Mouse (Mus musculus) T-helper 2 cell (primary cell): Measurements from ENCODE around the gene Alms1.
"Not testable (repeated sequence)": the region's sequence is repeated elsewhere in the genome, so short reads cannot be mapped to it uniquely, and the experiment has no call there.

Experiments used
- in situ Hi-C: fragments of 300-600 bp; cut with MboI, MseI; formaldehyde crosslinking; loops from one replicate; pipeline ENCODE4 v1.15.1; 2025; ENCODE audit warnings: high pct_unique_total_duplicates

The Alms1 gene

DNA sequence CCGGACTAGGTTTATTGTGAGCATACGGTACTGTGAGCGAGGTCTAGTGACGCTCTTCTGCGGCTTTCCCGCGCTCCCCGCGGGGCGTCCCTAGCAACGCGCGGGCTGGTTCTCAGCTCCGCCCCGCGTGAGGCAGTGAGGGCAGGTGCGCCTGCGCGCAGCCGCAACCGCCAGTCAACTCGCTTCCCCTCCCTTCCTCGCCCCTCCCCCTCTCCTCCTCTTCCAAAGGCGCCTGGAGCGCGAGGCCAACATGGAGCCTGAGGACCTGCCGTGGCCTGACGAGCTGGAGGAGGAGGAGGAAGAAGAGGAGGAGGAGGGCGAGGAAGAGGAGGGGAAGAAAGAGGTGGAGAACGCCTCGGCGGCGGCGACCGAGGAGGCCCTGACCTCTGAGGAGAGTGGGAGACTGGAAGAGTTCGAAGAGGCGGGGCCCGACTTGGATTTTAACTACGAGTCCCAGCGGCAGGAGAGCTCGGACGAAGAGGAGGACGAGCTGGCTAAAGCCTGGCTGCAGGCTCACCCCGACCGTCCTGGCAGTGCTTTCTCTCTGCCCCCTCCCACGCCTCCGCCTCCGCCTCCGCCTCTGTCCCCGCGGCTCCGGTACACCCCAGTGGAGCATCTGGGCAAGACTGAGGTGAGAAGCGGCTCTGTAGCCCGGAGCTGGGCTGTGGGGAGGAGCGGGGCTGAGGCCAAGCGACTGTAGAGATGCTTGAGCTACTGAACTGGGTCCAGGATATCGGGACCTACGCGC lies at the start of gene Alms1:
TSS of gene Alms1 (plus strand) at position 136 of the 748 bp plus-strand sequence.
- in situ Hi-C loops: no loop called here

DNA sequence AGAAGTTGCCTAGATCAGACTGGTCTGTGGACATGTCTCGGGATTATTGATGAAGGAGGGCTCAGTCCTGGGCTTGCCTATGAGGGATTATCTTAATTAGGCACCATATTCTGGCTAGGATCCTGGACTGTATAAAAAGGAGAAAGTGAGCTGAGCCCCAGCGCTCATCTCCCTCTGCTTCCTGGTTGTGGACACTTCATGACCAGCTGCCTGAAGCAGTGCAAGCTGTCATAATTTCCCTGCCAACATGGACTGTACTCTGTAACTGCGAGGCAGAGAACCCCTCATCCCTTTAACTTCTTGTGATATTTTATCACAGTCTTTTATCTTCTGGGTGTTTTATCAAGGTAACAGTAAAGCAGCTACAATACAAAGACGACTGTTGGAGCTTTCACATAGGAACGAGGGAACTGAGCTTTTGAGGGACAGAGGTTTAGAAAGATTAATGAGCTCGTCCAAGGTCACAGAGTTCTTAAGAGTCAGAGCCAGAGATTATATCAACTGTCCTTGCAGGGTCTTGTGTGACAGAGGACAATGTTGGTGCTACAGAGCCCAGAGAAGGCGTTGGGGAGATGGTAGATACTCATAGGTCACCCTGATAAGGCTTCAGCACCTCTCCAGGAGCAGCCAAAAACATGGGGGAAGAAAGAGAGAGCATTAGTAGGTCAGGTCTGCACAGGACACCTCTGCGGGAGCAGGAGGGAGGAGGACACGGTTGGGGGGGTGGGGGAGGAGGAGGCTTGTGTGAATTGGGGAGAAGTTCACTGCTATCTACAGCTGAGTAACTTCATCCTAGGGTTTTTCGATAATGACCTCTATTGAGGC lies 43.8 kb upstream of the Alms1 start:
- in situ Hi-C loops: no loop called here

DNA sequence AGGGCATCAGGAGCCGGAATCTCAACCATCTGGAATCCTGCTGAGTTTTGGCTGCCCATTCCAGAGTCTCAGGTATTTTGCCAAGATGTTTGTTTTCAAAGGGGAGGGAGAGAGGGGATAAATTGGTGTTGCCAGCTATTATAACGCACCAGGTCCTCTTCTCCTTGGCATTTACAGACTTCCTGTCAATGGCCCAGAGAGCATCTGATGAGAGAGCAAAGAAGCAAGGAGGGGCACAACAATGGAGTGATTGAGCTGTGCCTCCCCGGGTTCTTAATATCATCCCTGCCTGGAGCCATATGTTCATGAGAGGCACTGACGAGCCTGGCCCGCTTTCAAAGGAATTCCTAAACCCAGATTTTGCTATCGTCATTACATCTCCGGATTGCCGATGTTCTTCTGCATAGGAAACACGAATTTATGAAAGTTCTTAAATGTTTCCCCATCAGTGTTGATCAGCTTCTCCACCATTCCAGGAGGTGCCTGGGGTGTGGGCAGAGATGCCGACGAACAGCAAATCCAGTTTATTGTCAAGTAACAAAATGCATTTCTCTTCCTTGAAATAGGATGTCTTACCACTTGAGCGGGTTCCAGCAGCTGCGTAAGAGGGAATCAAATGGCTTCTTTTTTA lies 43.0 kb upstream of the Alms1 start:
- in situ Hi-C loops: no loop called here

DNA sequence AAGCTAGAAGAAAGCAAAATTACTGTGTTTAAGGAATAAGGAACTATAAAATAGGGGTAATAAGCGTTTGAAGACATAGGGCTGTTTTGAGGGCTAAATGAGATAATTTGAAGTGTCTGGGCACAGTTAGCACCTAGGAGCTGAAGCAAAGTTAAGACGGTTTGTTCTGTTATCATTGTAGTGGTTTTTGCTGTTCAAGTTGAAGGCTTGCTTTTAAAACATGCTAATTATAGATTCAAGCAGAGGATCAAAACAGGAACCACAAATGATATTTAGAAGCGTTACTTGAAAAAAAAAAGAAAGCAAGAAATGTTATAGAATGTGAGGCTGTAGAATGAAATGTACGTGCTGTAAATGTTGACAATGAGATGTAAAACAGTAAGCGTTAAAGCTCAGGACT lies 39.7 kb upstream of the Alms1 start:
- in situ Hi-C loops: no loop called here

DNA sequence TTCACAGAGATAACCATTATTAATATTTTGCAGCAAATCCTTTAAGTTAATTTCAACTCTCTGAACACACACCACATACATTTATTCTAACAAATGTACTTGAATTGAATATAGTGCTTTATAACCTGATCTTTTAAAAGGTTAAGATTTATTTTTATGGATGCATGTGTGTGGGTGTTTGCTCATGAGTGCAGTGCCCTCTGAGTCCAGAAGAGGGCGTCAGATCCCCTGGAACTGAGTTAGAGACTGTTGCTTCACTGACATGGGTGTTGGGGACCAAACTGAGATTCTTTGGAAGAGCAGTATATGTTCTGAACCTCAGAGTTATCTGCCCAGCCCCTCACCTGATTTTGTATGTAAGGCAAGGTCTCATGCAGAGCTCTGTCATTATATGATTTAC lies 25.0 kb upstream of the Alms1 start:
- in situ Hi-C loops: no loop called here

DNA sequence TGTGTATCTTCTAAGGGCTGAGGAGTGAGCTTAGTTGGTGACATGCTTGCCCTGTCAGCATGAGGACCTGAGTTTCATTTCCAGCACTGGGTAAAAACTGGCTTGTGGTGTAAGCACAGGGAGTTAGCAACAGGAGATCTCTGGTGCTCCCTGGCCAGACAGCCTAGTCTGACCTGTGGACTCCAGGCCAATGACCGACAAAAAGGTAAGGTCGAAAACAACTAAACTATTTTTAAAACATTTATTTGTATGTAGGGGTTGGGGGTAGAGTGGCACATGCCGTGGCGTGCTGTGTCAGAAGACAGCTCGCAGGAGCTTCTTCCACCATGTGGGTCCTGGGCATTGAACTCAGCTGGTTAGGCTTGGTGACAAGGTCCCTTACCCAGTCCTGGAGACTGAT lies 14.5 kb upstream of the Alms1 start:
- in situ Hi-C loops: no loop called here

DNA sequence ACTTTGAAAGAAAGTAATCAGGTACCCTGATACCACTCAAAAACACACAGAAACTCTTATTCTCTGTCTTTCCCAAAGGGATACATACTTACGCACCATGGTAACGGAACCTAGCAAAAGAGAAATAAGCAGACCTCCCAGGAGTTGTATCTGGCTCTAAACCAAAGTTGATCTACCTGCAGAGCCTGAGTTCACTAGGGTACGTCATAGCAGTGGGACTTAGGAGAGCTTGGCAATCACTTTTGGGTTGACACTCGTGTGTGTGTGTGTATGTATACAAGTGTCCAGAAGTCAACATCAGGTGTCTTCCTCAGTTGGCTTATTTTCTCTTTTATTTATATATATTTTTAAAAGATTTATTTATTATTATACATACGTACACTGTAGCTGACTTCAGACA lies 5.6 kb upstream of the Alms1 start:
- in situ Hi-C loops: no loop called here

DNA sequence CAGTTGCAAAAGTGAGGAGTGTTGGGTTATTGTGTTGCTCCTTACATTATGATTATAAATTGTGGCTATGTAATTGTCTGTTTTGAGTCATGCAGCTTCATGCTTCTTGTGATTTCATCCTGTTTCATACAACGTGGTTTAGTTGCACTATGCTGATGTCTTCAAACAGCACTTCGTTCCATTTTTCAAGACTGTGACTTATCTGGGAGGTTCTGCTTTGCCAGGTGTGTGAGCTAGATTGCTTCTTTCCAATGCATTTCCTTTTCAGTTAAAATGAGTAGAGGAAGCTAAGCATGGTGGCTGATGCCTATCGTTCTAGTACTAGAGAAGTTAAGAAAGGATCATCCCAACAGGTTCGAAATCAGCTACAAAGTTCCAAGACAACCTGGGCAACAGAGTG lies 2.7 kb upstream of the Alms1 start:
- in situ Hi-C loops: no loop called here

DNA sequence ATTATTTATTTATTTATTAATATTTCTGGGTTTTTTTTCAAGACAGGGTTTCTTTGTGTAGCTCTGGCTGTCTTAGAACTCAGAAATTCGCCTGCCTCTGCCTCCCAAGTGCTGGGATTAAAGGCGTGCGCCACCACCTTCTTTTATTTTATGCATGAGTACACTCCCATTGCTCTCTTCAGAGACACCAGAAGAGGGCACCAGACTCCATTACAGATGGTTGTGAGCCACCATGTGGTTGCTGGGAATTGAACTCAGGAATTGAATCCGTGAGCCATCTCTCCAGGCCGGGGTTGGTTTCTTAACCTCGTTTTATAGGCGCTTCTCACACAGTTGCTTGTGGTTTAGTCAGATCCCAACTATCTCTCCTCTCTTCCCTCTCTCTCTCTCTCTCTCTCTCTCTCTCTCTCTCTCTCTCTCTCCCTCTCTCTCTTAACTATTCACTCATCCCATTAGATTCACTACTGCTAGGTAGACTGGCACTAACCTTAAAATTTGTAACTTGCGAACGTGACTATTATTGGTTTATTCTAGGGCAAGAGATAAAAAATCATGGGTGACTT lies 445 bp upstream of the Alms1 start:
- in situ Hi-C loops: no loop called here

DNA sequence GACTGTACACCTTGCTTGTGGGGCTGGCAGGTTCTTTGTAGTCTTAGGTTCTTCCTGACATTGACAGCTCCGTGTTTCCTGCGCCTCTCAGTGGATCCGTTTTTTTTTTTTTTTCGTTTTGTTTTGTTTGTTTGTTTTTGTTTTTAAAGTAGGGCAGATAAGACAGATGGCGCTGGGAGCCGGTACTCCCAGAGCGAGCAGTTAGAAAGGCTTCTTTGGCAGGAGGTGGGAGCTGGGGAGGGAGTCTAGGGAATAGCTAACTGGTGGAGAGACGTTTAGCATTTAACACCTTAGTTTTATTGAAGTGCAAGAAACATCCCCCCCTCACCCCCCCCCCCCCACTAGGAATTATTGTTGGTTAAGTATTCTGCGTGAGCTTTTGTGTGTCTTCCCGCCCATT lies 833 bp downstream of the Alms1 start:
- in situ Hi-C loops: no loop called here

DNA sequence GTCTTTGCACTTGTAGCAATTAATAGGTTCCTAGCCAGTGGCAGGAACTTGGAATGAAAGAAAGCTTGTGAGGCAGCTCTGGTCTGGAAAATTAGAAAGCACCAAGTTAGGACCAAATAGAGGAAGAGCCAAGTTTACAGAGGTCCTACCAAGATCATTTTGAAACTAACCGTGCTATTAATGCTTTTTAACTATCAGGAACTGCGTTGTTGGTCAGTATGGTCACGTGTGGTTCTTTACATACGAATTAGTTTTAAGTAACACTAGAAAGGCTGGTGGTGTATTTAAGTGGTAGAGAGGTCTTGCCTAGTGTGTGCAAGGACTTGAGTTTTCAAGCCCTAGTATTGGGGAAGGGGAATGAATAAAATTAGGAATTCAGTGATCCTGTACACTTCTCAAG lies 1.2 kb downstream of the Alms1 start:
- in situ Hi-C loops: no loop called here

DNA sequence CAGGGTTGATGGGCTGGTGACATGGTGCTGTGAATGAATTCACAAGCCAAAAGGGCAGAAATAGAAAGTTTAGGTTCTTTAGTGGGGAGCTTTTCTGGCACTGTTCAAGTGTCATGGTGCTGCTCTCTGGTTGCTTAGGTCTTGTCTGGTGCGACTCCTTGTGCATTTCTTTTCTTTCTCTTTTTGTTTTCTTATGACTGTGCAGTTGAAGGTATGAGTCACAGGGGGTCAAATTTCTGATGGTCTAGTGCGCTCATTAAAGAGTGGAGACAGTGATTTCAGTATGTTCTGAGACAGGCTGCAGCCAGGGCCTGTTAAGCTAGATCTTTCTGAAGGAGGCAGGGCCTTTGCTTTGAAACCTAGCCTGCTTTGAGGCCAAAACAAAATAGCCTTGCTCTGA lies 2.8 kb downstream of the Alms1 start:
- in situ Hi-C loops: no loop called here

DNA sequence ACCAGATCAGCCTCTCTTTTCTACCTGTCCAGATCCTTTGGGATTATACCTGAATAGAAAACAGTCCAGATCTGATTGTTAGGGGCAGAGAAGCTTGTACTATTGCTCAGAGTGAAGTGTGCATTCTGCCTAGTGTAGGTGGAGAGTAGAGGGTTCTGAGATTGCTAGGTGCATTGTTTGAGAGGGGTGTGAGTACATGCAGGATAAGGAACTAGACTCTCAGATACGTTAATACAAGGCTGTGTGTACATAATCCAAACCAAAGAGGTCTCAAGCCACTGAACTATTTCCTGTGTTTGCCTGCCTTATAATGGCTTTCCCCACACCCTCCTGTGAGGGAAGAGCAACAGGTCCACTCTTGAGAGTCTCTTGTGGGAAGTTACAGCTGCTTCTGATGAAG lies 12.0 kb downstream of the Alms1 start:
- in situ Hi-C loops: no loop called here

DNA sequence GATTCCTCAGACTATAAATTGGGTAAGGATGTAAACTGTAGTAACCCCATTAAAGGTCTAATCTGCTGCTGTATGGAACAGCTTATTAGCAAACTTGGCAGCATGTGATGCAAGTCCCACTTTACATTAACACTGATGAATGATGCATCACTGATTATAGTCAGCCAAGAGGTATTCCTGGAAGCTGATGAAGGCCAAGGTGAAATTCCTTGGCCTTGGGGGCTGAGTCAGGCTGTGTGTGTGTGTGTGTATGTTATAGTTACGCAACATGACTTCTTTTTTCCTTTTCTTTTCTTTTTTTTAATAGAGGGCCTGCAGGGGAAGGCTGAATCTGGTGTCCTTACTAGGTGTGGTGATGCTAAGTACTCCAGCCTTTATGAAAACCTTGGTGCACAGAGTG lies 23.2 kb downstream of the Alms1 start:
- in situ Hi-C loops: no loop called here

DNA sequence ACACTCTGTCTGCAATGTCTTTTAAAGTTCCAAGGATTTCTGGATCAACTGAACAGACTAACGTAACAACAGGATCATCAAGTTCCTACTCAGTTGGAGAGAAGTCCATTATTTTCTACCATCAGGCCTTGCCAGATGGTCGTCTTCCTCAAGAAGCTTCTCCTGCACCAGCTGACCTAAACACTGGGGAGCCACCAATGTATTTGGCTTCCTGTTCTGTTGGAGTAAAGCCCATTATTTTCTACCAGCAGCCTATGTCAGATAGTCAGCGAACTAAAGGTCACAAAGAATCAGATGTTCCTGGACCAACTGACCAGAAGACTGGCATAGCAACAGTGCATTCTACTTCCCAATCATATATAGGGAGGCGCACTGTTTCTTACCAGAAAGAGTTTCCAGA lies 33.5 kb downstream of the Alms1 start:
- in situ Hi-C loops: no loop called here

DNA sequence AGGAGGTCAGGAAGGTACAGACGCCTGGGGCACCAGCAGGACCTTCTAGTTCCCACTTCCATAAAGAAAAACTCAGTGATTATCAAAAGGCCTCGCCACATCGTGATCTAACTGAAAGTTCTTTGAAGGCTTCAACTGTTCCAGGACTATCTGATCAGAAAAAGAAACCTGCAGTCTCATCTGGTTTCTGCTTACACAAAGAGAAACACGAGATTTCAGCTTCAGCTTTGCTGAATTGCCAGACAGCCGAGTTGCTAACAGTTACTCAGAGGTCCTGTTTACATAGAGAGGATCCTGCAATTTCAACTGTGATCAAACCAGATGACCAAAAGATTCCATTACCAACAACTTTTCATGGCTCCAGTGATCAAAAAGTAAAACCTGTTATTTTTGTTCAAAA lies 34.3 kb downstream of the Alms1 start:
- in situ Hi-C loops: no loop called here

DNA sequence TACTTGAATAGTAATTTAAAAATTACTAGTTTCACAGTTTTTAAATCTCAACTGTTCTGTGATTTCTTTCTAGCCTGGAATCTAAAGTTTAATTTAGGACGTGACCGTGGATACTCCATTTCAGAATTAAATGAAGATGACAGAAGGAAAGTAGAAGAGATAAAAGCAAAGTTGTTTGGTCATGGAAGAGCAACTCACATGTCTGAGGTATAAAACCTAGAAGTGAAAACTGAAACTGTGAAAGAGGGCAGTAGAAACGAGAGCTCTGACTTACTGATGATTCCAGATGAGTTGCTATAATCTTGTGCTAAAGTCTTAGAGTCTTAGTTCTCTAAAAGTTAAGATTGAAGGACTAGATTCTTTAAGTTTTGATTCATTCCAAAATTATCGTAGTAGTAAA lies 37.2 kb downstream of the Alms1 start:
- in situ Hi-C loops: no loop called here

DNA sequence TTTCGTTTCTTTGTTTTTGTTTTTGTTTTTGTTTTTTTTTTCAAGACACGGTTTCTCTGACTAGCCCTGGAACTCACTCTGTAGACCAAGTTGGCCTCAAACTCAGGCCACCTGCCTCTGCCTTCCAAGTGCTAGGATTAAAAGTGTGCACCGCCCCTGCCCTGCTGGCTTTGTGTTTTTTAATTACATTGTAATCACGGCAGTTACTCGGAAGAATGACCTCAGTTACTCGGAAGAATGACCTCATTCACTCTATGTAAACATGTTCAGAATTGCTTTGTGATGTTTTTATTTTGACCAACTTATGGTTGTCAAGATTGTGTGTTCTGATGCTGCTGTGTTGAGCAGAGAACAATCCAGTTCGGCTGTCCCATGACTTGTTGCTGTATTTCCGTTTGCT lies 45.8 kb downstream of the Alms1 start:
- in situ Hi-C loops: no loop called here

DNA sequence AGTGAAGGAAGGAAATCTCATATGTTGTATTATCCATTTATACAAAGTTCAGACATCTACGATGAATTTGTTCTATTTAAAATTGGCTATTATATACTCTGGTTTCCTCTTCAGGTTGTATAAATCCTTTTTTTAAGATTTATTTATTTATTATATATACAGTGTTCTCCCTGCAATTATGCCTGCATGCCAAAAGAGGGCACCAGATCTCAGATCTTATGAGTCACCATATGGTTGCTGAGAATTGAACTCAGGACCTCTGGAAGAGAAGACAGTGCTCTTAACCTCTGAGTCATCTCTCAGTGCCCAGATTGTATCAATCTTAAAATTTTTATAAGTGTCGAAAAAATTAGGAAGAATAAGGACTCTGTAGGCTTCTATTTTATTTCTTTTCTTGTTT lies 65.9 kb downstream of the Alms1 start:
- in situ Hi-C loops: no loop called here

DNA sequence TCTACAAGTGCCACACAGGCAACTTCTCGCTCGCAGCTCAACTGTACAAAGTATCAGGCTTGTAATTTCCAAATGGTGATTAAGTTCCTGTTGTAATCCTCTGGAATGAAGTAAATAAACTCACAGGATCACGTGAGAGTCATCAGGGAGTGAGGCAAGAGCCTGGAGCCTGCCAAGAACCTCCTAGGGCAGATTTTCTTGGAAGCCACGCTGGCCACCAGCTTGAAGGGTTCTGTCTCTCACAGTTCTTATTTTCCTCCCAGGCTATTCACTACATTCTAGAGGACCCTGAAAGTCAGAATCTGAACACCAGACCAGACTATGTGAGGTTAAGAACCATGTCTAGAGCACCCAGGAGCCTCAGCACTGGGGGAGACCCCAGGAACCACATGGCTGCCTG lies 114.6 kb downstream of the Alms1 start:
- in situ Hi-C loops: loop anchor here (5.0 kb wide), 2 partner anchors 55 to 100 kb away; no protein-coding TSS in a partner anchor

DNA sequence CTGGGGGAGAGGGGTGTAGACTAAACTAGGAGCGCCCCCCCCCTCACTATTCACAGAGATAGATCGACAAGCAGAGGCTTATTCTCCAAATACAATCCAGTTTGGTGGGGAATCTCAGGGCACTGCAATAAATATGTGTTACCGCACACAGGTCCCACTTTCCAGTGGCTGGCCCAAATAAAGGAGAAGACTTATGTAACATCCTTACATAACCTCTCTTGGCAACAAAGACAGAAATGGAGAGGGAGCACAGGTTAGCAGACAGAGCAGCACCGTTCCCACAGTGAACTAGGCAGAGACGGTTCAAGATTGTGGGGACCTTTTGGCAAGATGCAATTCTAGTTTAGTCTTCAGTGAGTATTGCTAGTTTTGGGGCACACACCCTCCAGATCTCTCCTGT lies 121.9 kb downstream of the Alms1 start:
- in situ Hi-C loops: not testable (repeated sequence)

DNA sequence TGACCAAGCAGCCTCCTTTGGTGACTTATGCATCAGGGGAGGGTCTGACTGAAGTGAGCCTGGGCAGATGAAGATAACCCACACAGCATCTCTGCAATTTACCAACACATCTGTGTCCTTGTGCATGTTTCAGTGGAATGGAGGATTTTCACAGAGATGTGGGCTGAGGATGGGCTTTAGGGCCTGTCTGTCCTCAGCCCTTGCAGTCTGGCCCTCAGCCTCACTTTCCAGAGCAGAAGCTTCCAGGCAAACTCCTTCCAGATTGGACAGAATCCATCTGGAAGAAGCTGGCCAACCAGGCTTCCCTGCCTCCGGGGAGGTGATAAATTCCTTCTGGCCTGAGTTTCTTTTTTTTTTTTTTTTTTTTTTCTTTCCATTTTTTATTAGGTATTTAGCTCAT lies 122.3 kb downstream of the Alms1 start:
- in situ Hi-C loops: not testable (repeated sequence)
